Mouse (Mus musculus) c-Kit-positive CD71-negative TER-119-negative erythroid progenitor cells, embryonic 14.5 days (primary cell): ENCODE measurements around the gene Cers2.

ENCODE experiments used
- DNase-seq: peaks from one replicate; pipeline ENCODE4 v3.0.0-alpha.2; 2013; ENCODE audit warnings: low read depth

Gene Cers2

DNA sequence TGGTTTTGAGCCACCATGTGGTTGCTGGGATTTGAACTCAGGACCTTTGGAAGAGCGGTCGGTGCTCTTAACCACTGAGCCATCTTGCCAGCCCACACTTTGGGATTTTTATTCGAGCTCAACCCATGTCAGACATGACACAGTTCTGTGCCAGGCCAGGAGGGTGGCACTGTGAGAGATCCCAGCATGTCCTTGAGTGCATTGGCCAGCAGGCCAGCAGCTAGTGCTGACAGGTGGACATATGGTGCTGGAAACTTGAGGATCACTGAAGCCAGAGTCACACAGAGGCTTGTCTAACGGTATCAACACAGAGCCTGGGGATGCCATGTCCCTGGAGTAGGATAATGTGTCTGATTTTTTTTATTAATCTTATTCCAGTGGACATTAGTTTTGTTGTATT is 25.2 kb upstream of the Cers2 start:
- DNase-seq, result no peak

DNA sequence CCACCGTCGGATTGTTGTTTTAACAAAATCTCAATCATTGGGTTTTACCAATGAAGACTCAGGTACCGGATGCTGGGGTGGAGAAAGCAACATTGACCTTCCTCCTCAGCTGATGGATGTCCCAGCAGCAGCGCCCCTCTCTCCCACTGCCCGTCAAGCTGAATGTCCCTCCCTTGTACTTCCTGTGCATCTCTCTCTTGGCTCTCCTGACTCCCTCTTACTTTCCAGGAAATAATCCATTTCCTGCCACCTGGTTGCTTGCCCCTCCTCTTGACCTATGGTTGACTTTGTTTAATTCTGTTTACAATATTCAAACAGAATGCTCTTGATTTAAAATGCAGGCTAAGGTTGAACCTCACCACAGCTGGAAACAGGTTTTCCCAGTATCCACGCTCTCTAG is 24.4 kb upstream of the Cers2 start:
- no peak for DNase-seq

DNA sequence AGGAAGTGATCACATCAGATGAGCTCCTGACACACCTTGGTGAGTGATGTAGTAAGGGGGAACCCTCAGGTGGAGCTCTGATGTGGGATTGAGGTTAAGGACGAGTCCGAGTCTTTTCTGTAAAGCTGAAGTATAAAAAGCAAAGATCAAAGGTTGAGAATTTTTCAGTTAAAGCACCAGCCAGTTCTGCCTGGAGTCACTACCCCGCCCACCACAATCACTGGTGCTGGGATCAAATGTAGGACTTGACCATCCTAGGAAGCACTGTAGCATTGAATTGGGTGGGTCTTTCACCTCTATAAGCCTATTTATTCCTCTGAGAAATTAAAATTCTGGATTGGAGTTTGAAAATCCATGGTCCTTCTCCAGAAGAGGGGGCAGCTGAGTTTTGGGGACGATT is 23.6 kb upstream of the Cers2 start:
- DNase-seq, result no peak

DNA sequence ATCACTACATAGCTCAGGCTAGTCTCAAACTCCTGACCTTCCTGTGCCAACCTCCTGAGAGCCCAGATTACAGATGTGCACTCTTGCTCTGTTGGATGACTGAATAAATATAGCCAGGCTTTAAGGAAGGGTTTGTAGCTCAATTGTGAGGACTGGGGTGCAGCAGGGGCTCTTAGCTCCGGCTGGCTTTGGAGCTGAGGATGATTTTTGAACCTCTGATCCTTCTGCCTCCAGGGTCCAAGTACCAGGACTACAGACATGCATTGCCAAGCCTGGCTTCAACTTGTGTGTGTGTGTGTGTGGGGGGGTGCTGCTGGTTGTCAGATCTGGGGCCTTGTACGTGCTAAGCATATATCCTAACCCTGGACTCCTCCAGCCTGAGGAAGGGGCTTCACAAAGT is 21.7 kb upstream of the Cers2 start:
- DNase-seq, result no peak

DNA sequence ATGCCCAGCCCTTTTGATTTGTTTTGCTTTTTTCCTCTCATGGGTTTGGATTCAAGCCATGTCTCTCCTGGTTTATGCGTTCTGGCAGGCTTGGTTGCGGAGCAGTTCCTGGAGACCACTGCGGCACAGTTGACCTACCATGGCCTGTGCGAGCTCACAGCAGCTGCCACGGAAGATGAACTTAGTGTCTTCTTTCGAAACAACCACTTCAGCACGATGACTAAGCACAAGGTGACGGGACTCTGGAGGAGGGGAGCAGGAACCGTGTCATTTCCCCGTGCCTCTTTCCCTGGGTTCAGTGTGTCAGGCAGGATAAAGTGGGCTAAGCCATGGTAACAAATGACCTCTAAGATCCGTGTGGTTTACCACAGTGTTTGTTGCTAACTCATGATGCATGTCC is 21.1 kb upstream of the Cers2 start:
- DNase-seq, result peak; percentile 71

DNA sequence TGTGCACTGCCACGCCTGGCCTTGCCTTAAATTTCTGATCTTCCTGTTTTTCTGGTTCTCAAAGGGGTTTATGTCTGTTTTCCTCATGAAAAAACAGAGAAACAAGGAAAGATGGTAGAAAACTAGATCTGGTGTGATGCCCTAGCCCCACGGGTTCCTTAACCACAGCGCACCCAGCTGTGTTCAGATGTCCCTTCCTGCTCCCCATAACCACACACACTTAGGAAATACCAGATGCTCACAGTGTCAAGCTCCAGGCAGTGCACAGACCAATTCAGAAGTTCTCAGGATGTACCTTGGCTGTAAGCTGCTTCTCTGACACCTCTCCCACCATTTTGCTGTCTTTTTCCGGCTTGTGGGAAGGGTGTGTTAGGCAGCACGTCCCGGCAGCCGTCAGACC is 20.3 kb upstream of the Cers2 start:
- DNase-seq, result no peak

DNA sequence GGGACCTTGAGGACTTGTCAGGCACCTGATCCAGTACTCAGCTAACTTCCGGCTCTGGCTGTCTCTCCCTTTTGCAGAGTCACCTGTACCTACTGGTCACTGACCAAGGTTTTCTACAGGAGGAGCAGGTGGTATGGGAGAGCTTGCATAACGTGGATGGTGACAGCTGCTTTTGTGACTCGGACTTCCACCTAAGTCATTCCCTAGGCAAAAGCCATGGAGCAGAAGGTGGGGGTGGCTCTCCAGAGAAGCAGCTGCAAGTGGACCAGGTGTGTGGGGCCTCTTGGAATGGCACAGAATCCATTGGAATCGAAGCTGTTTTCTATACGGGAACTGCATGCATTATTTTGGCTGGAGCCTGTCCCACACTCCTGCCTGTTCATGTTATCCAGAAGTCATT is 19.9 kb upstream of the Cers2 start:
- DNase-seq, result no peak

DNA sequence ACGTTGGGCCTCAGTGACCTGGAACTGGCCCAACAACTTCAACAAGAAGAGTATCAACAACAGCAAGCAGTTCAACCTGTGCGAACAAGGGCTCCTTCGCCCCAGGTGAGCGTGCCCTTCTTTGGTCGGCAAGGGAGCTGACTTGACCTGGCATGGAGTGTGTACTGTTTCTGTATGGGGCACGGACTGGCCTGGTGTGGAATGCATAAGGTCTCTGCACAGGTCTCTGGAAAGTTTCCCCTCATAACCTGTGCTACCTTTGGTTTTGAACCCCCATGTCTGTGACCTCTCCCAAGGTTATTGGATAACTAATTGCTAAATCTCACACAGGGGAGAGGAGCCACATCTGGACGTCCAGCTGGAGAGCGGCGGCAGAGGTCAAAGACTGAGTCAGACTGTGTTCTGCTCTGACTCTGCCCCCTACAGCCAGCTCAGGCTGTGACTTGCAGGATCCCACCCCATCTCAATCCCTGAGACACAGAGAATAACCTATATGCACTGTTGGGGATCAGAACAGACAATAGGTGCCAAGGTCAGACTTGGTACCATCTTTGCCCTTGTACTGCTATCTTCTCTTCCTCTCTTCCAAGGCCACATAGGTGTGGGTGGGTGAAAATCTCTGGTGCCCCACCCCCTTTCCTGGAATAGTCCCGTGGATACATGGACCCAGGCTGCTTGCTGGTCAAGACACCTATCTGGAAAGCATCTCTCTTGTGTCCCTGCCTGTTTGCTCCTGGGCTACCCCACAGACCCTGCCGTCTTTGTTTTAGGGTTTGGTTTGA is 19.1 kb upstream of the Cers2 start:
- DNase-seq, result no peak

DNA sequence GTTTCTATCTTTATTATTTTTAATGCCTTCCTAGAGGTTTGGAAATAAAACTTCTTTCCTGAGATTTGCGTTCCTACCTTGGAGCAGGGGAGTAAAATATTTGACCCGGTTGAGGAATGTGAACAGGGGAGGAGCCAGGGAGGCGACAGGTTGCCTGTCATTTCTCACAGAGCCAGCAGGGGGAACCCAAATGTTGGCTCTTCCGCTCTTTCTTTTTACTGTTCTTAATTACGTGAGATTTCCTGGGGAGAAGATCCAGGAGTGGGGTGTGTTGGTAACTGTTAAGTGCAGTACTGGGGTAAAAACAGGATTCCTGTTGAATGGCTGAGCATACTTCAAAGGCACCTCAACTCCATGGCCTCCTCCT is 18.5 kb upstream of the Cers2 start:
- DNase-seq, result no peak

DNA sequence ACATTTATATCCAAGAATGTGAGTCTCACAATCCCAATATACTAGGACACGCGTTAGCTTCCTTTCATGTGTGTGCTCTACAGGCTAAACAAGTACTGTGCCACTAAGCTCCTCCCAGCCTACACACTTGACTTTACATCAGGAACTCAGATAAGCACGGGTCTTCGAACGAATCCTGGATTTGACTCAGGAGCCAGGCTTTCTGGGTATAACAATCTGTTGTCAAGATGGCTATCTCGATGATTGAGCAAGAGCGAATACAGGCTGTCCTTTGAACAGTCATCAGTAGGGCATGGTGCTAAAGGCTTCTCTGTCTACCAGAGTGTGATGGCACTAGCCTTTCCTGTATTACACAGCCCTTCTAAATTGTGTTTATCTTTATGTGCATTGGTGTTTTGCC is 16.6 kb upstream of the Cers2 start:
- no peak for DNase-seq

DNA sequence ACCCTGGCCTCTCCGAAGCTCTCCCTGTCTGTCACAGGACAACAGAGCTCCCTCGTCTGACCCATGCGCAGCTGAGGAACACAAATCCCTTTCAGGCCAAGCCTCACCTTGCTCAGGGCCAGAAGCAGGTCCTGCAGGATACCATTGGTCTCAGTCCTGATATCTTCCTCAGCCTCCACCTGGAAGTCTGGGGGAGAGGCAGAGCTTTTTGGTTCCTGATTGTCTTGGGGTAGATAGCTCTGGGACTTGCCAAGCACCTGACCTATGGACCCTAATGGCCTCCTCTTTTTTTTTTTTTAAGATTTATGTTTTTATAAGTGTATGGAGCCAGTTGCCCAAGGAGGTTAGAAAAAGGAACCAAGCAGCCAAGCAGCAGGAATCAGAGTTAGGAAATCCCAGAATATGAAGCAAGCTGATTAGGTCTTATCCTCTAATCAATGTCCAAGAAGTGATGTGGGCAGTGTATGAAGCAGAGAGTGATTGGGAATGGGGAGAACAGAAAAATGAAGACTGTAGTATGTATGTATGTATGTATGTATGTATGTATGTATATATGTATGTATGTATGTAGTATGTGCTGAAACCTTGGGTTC is 13.3 kb upstream of the Cers2 start:
- no peak for DNase-seq

DNA sequence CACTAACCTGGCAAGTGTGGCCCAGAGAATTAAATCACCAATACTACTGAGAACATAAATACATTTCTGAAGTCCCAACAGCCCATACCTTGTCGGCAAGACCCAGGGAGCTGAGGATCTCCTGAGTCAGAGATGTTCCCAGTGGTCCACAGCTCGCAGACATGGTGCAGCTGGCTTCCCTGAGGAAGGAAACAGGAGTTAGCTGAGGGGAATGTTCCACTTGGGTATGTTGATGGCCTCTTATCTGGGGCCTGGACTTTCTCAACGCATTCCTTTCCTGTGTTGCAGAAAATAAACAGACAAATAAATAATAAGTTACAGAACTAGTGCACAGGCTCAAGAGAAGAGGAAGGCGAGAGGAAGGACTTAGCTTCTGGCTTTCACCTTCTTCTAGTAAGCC is 8.3 kb upstream of the Cers2 start:
- DNase-seq, result no peak

DNA sequence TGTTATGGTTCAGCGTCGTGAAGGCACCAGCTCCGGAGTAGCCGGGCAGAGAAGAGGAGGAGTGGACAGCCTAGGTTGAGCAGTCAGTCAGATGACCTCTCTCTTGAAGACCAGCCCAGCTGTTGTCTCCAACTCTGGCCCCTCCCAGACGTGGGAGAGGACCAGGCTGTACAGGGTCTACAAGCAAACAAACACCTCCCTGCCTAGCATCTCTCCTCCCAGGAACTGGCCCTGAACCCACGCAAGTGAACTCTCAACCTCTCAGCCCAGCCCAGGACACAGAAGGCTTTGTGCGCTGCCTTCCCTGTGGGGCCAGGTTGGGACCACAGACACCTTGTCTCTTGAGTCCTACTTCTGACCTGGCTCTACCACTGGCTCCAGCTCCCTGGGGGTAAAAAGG is 7.5 kb upstream of the Cers2 start, which contains the start of gene Anxa9:
TSS of gene Anxa9 (minus strand) at position 77 of the 400 bp plus-strand sequence.
- no peak for DNase-seq

DNA sequence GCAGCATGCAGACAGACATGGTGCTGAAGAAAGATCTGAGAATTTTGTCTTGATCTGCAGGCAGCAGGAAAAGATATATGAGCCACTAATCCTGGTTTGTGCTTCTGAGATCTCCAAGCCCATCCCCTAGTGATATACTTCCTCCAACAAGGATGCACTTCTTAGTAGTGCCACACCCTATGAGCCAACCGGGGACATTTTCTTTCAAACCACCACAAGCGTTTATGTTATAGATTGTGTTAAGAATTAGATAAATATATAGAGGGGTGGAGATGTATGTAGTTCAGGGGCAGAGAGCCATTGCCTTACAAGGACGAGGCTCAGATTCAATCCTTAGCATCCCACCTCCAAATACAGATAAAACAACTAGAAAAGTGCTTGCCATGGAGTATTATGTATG is 4.1 kb upstream of the Cers2 start:
- no peak for DNase-seq

DNA sequence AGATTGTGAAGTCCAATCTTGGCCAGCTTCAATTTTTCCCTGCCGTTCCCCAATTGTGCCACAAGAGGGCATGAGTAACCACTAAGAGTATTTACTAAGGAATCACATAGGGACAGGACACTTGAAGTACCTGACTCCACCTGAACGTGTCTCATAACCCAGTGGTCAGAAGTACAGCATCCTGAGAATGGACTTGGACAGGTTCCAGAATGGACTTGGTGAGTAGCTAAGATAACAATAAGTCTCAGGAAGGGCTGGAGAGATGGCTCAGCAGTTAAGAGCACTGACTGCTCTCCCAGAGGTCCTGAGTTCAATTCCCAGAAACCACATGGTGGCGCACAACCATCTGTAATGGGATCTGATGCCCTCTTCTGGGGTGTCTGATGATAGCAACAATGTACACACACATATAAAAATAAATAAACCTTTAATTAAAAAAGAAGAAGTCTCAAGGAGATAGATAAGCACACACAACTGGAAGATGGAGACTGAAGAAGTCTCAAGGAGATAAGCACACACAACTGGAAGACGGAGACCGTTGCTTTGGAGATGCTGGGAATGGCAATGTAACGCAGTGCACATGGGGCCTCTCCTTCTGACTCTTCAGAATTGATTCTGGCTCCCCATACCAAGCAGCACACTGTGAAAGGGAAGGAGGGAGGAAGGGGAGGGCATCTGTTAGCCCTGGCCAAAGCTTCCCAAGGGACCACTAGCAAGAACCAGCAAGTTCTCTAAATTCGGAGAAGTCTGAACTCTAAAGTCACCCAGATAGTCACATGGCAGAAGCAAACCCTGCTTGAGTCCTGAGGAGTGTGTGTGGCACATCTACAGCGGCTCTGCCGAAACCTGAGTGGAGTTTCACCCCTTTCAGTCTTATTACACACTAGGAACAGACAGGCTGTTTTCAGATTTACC is 3.4 kb upstream of the Cers2 start:
- peak; percentile 66 for DNase-seq

DNA sequence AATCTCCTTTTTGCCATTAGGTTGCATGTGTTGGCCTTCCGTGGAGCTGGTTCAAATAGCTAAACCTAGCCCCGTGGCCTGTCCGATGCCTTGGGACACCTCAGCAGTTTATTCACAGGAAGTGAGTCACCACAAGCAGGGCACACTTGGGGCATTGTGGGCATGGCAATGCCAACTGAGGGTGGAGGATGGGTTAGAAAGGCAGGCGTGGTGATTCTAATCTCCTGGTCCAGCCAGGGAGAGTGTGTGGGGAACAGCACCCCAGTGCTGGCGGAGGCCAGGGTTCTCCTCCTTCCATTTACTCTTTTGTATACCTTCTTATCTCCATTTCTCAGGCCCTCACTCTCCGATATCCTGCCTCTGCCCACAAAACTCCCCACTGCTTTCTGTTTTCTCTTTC is 2.0 kb upstream of the Cers2 start:
- no peak for DNase-seq

DNA sequence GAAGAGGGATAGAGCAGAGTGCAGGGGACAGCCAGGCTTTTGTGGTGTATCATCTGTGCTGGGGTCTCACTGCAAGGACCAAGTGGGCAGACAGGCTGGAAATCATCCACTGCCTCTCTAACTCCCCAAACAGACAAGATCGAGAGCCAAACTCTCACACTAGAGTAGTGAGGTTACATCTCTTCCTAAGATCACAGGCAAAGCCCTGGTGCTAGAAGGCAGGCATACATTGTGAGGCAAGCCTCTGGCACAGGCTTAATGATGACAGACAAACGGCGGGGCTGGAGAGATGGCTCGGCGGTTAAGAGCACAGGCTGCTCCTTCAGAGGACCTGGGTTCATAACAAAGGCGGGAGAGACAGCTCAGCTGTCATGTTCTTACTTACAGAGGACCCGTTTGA is 1.1 kb upstream of the Cers2 start:
- no peak for DNase-seq

DNA sequence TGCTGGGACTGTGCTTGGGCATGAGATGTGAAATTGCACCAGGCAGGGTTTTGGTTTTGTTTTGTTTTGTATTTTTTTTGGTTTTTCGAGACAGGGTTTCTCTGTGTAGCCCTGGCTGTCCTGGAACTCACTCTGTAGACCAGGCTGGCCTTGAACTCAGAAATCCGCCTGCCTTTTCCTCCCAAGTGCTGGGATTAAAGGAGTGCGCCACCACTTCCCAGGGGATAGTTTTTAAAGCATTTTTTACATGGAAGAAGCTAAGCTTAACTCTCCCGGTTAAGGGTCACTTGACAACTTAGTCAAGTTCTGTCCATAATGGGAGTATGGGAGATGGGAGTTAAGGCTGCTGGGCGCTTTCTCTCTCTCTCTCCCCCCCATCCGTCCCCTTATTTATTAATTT is 516 bp upstream of the Cers2 start:
- no peak for DNase-seq

DNA sequence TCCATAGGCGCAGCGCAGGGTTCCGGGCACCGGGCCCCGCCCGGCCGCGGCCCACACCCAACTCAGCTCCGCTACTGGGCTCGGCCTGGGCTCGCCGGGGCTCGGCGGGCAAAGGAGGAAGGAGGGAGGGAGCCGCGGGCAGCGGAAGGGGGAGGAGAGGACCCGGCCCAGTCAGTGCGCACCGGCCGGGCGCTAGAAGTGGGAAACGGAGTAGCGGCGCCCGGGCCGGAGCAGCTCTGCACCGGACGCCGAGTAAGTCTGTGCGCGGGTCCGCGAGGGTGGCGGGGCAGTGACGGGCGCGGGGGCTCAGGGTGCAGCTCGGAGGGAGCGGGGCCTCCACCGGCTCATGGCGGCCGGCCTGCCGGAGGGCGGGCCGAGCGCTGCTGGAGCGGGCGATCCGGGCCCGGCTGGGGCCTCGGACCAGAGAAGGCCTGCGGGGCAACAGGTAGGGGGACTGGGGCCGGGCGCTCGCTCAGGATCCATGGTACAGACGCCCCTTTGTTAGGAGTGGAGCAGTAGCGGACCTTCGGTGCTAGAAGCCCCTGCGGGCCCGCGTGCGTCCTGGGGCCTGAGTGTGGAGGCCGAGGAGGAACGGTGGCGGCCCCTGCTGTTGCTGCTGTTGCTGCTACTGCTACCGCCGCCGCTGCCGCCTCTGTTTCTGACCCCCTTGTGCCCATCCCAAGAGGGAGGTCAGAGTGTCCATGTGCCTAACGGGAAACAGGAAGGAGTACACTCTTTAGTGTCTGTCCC is 678 bp downstream of the Cers2 start:
- peak; percentile 81 for DNase-seq

DNA sequence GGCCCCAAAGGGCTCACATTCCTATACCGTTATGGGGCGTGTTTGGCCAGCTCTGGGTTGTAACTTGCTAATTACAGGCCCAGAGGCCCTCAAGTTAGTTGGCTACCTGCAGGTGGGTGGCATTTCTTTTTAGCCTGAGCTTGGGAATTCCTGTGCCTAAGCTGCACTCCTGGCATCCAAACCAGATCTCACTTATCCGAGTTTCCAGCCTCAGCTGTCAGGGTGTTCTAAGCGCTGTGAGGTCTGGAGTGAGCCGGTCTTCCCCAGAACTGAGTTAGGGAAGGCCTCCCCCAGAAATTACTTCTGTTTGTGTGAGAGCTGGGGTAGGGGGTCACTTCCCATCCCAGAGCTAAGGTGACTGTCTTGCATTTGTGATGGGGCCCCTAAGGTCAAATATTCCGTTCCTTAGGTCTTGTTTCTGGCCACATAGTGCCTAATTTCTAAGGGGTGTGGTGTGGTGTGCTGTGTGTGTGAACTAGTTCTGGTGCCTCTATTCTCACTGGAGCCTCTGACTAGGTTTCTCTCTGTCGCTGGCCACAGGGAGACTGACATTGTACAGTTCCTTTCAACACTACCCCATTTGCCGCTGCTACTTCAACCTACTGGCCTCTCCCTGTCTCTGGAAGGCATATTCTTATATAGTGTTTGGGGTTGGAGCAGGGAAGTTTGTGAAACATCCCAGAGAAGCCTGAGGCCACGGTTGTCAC is 1.4 kb downstream of the Cers2 start:
- DNase-seq, result no peak

DNA sequence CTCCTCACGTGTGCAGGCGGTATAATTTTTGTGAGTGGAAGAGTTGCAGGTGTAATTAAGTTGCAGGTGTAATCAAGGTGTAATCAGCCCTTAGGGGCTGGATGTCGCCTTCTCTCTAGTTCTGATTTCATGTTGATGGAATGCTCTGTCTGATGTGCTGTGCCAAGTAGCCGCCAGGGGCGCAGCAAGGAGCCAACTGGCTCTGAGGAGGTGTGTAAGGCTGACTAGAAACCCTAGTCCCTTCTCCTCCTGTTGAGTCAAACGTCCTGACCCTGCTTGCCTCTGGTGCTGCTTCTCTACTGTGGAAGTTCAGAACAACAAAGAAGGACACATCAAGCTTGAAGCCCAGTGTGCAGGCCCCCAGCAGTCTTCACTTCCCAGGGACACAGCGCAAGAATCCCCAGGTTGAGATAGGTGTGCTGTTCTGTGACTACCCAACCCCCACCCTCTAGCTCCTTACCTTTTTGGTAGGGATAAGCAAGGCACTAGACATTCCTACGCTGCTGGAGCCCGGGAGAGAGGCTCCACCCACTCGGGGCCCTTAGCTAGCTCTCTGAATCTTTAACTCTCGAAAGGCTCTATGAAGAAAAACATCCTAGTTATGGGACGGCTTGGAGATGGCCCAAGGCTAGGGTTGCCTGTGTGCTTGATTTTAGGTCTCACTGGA is 3.0 kb downstream of the Cers2 start:
- DNase-seq, result no peak
